Mouse (Mus musculus): ENCODE data around the gene Psmg4. TPM values are rescaled to one million over a fixed set of nuclear protein-coding genes. Genes with fewer than 3 reads are reported as not detected.

Gene Psmg4
- polyA plus RNA-seq, 1 experiment from 2014 or later: 50.1 TPM

GRCm38 (mm10) chr13:34136605-34137004 lies 26.2 kb upstream of the Psmg4 start:
- Histone ChIP-seq H3K4me2 (replicated peaks; ENCODE audit: low read depth, low read length) (no peak overlapping the region), H3K27ac (ENCODE audit: low read length) (no peak overlapping the region), H3K27me3 (replicated peaks; ENCODE audit: insufficient read depth, low read length) (peaks cover 9% of the 10 kb centered on the region; the same call in 1 of the 2 replicates), H3K36me3 (ENCODE audit: insufficient read depth, low read length) (no peaks in the 10 kb centered on the region), H3K9ac (replicated peaks; ENCODE audit: low read depth) (no peak overlapping the region), H3K4me3 (ENCODE audit: low read depth, low read length) (no peak overlapping the region), H3K4me1 (ENCODE audit: insufficient read depth, low read depth, low read length) (0 out of 2 replicates have a peak, but pooled peaks cover 4% of the 10 kb centered on the region), H3K9me3 (ENCODE audit: low read length) (no peaks in the 10 kb centered on the region)
- no peak for ATAC-seq
- DNase-seq (ENCODE audit: low spot score): no peak
- WGBS: 77% methylated on average over 7 of the region's 7 CpGs
- TF ChIP-seq EP300 (IDR thresholded peaks at IDR 0.05) (no peak), CTCF (IDR thresholded peaks at IDR 0.05) (no peak)

GRCm38 (mm10) chr13:34143389-34143788 lies 19.4 kb upstream of the Psmg4 start:
- H3K4me3 ChIP-seq (ENCODE audit: low read depth, low read length): no peak overlapping the region
- ATAC-seq (no peak), DNase-seq (ENCODE audit: low spot score) (no peak)
- no peaks in the 10 kb centered on the region for H3K9me3 ChIP-seq (ENCODE audit: low read length)
- TF ChIP-seq EP300 (IDR thresholded peaks at IDR 0.05) (no peak), CTCF (IDR thresholded peaks at IDR 0.05) (no peak)
- H3K4me1 ChIP-seq (ENCODE audit: insufficient read depth, low read depth, low read length): no peaks in the 10 kb centered on the region
- H3K27ac ChIP-seq (ENCODE audit: low read length): no peak overlapping the region
- H3K9ac ChIP-seq (replicated peaks; ENCODE audit: low read depth): no peak overlapping the region
- no peaks in the 10 kb centered on the region for H3K27me3 ChIP-seq (replicated peaks; ENCODE audit: insufficient read depth, low read length)
- WGBS: 47% methylated on average over 5 of the region's 5 CpGs
- H3K4me2 ChIP-seq (replicated peaks; ENCODE audit: low read depth, low read length): no peak overlapping the region
- no peaks in the 10 kb centered on the region for H3K36me3 ChIP-seq (ENCODE audit: insufficient read depth, low read length)

GRCm38 (mm10) chr13:34146916-34147315 lies 15.8 kb upstream of the Psmg4 start:
- H3K4me2 ChIP-seq (replicated peaks; ENCODE audit: low read depth, low read length): no peak overlapping the region
- no peaks in the 10 kb centered on the region for H3K27me3 ChIP-seq (replicated peaks; ENCODE audit: insufficient read depth, low read length)
- H3K4me1 ChIP-seq (ENCODE audit: insufficient read depth, low read depth, low read length): peaks cover 4% of the 10 kb centered on the region; the same call in 1 of the 2 replicates
- no peak overlapping the region for H3K27ac ChIP-seq (ENCODE audit: low read length)
- TF ChIP-seq CTCF (IDR thresholded peaks at IDR 0.05): peak; percentile 39
- TF ChIP-seq EP300 (IDR thresholded peaks at IDR 0.05): no peak
- no peak for DNase-seq (ENCODE audit: low spot score)
- no peak for ATAC-seq
- no peaks in the 10 kb centered on the region for H3K9me3 ChIP-seq (ENCODE audit: low read length)
- H3K4me3 ChIP-seq (ENCODE audit: low read depth, low read length): no peak overlapping the region
- no peak overlapping the region for H3K9ac ChIP-seq (replicated peaks; ENCODE audit: low read depth)
- H3K36me3 ChIP-seq (ENCODE audit: insufficient read depth, low read length): no peaks in the 10 kb centered on the region
- 68% methylated on average over 3 of the region's 3 CpGs for WGBS

GRCm38 (mm10) chr13:34148181-34148580 lies 14.6 kb upstream of the Psmg4 start:
- Histone ChIP-seq H3K9me3 (ENCODE audit: low read length) (no peaks in the 10 kb centered on the region), H3K27ac (ENCODE audit: low read length) (no peak overlapping the region), H3K4me1 (ENCODE audit: insufficient read depth, low read depth, low read length) (peaks cover 4% of the 10 kb centered on the region; the same call in 1 of the 2 replicates), H3K9ac (replicated peaks; ENCODE audit: low read depth) (no peak overlapping the region), H3K4me3 (ENCODE audit: low read depth, low read length) (no peak overlapping the region), H3K27me3 (replicated peaks; ENCODE audit: insufficient read depth, low read length) (no peaks in the 10 kb centered on the region), H3K4me2 (replicated peaks; ENCODE audit: low read depth, low read length) (0 out of 2 replicates have a peak overlapping the region, but pooled peaks have one; percentile 61), H3K36me3 (ENCODE audit: insufficient read depth, low read length) (no peaks in the 10 kb centered on the region)
- 77% methylated on average over 3 of the region's 3 CpGs for WGBS
- TF ChIP-seq EP300 (IDR thresholded peaks at IDR 0.05) (no peak), CTCF (IDR thresholded peaks at IDR 0.05) (no peak)
- no peak for ATAC-seq
- DNase-seq (ENCODE audit: low spot score): no peak

- peaks cover 4% of the 10 kb centered on the region; the same call in 1 of the 2 replicates for H3K4me1 ChIP-seq (ENCODE audit: insufficient read depth, low read depth, low read length)
Observed at GRCm38 (mm10) chr13:34148767-34149392, 13.9 kb upstream of the Psmg4 start.

GRCm38 (mm10) chr13:34149463-34150176 lies 13.1 kb upstream of the Psmg4 start:
- no peaks in the 10 kb centered on the region for H3K36me3 ChIP-seq (ENCODE audit: insufficient read depth, low read length)
- H3K27ac ChIP-seq (ENCODE audit: low read length): no peak overlapping the region
- TF ChIP-seq EP300 (IDR thresholded peaks at IDR 0.05): no peak
- TF ChIP-seq CTCF (IDR thresholded peaks at IDR 0.05): no peak
- no peak overlapping the region for H3K4me3 ChIP-seq (ENCODE audit: low read depth, low read length)
- H3K4me1 ChIP-seq (ENCODE audit: insufficient read depth, low read depth, low read length): peaks cover 4% of the 10 kb centered on the region; the same call in 1 of the 2 replicates
- ATAC-seq (no peak), DNase-seq (ENCODE audit: low spot score) (no peak)
- H3K27me3 ChIP-seq (replicated peaks; ENCODE audit: insufficient read depth, low read length): no peaks in the 10 kb centered on the region
- H3K4me2 ChIP-seq (replicated peaks; ENCODE audit: low read depth, low read length): peak overlapping the region; percentile 61; the same call in 1 of the 2 replicates
- no peaks in the 10 kb centered on the region for H3K9me3 ChIP-seq (ENCODE audit: low read length)
- WGBS: 61% methylated on average over 5 of the region's 5 CpGs
- H3K9ac ChIP-seq (replicated peaks; ENCODE audit: low read depth): no peak overlapping the region

More at GRCm38 (mm10) chr13:34148767-34149392, 13.9 kb upstream of the Psmg4 start:
- ATAC-seq (peak; percentile 49; the same call in 1 of the 2 replicates), DNase-seq (ENCODE audit: low spot score) (peak; percentile 59)
- H3K27ac ChIP-seq (ENCODE audit: low read length): no peak overlapping the region
- 2% methylated on average over 22 of the region's 23 CpGs for WGBS
- 0 out of 2 replicates have a peak, but pooled peaks have one; percentile 2 for TF ChIP-seq CTCF (IDR thresholded peaks at IDR 0.05)
- TF ChIP-seq EP300 (IDR thresholded peaks at IDR 0.05): no peak
- H3K9me3 ChIP-seq (ENCODE audit: low read length): no peaks in the 10 kb centered on the region
- H3K4me3 ChIP-seq (ENCODE audit: low read depth, low read length): peak overlapping the region; percentile 35
- 0 out of 2 replicates have a peak overlapping the region, but pooled peaks have one; percentile 13 for H3K9ac ChIP-seq (replicated peaks; ENCODE audit: low read depth)
- H3K4me2 ChIP-seq (replicated peaks; ENCODE audit: low read depth, low read length): peak overlapping the region; percentile 61
- H3K27me3 ChIP-seq (replicated peaks; ENCODE audit: insufficient read depth, low read length): no peaks in the 10 kb centered on the region
- H3K36me3 ChIP-seq (ENCODE audit: insufficient read depth, low read length): no peaks in the 10 kb centered on the region

Data from lung, postnatal 0 days (tissue).